Mouse (Mus musculus) activated CD4-positive, CD25-positive, alpha-beta regulatory T cell, adult 9 weeks (primary cell): ENCODE measurements around the gene Rdh14. TPM values are rescaled to one million over a fixed set of nuclear protein-coding genes. Genes with fewer than 3 reads are reported as not detected.

Experiments
- polyA plus RNA-seq: library from polyadenylated mRNA; unstranded; fragments of 100-300 nt; shearing (Covaris generic); gene quantifications from one replicate; pipeline ENCODE4 v1.2.1, GENCODE M21; 2017

The Rdh14 gene
- polyA plus RNA-seq: 17.5 TPM

DNA sequence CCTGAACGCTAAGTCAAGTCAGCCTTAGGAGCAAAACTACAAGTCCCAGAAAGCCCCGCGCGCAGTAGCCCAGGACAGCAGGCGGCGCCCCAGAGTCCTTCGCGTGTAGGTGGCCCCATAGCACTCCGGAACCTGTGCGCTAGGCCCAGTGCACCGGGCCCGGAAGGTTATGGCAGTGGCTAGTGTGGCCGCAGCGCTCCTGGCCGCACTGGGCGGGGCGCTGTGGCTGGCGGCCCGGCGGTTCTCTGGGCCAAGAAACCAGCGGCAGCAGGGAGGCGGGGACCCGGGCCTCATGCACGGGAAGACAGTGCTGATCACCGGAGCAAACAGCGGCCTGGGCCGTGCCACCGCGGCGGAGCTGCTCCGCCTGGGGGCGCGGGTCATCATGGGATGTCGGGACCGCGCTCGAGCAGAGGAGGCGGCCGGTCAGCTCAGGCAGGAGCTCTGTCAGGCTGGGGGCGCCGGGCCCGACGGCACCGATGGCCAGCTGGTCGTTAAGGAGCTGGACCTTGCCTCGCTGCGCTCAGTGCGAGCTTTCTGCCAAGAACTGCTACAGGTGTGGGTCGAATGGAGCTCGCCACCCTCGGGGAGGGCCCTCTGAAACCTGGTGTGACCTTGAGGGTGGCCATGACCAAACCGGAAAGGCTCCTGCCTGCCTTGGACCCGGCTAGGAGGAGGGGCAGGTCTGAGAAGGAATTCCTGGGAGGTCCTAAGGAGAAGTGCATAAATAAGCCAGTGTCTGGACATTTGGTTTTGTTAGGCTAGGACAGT is at the start of gene Rdh14:
Gene Rdh14, plus strand, starts transcription at position 102 of the 771 bp plus-strand sequence.

GRCm38 (mm10) chr12:10369673-10370072 is 20.9 kb upstream of the Rdh14 start, which contains the start of gene Nt5c1b:
Nt5c1b (plus strand) TSS chr12:10369973.

Other genes with a start within 250 kb of the Rdh14 start
- not detected for gene Nt5c1b, start 20.8 kb upstream of the Rdh14 start, polyA plus RNA-seq